Mouse (Mus musculus) small intestine, adult 2 months (tissue): ENCODE measurements around the gene Wfikkn1. TPM values are rescaled to one million over a fixed set of nuclear protein-coding genes. Genes with fewer than 3 reads are reported as not detected.

Experiments
- H3K27ac ChIP-seq: fragments of 200-500 bp; 2 replicates; pipeline ENCODE4 v1.5.1; 2012; ENCODE audit warnings: low read depth, low read length, control low read depth, inconsistent platforms; ENCODE audit not compliant: insufficient read depth
- H3K27me3 ChIP-seq: fragments of 200-500 bp; 2 replicates; pipeline ENCODE4 v1.6.1; 2012; ENCODE audit warnings: mild to moderate bottlenecking, moderate library complexity, low read length, inconsistent platforms; ENCODE audit not compliant: control insufficient read depth, insufficient read depth
- H3K36me3 ChIP-seq: fragments of 200-500 bp; 2 replicates; pipeline ENCODE4 v1.6.1; 2012; ENCODE audit warnings: mild to moderate bottlenecking, low read length, control low read depth, inconsistent platforms; ENCODE audit not compliant: control insufficient read depth, insufficient read depth
- H3K4me1 ChIP-seq: fragments of 200-500 bp; 2 replicates; pipeline ENCODE4 v1.6.1; 2012; ENCODE audit warnings: low read length, inconsistent platforms, mixed read lengths; ENCODE audit not compliant: control insufficient read depth, insufficient read depth, insufficient read length
- H3K4me3 ChIP-seq: fragments of 200-500 bp; 2 replicates; pipeline ENCODE4 v1.5.1; 2012; ENCODE audit warnings: low read depth, mild to moderate bottlenecking, control low read depth, inconsistent platforms, low read length, moderate library complexity
- CTCF ChIP-seq: fragments of 200-500 bp; IDR thresholded peaks from 2 replicates; pipeline ENCODE4 v1.5.1; 2012; ENCODE audit warnings: low read depth, mild to moderate bottlenecking, control low read depth, inconsistent platforms, low read length, moderate library complexity, mixed read lengths; ENCODE audit not compliant: insufficient replicate concordance, insufficient read length; ENCODE audit errors: extremely low read depth
- POLR2A ChIP-seq: fragments of 200-500 bp; IDR thresholded peaks from 2 replicates; pipeline ENCODE4 v1.6.1; 2012; ENCODE audit warnings: low read depth, mild to moderate bottlenecking, control low read depth, inconsistent platforms, low read length, moderate library complexity
- WGBS: fragments of 180-500 bp; shearing (Covaris S2); methylation state at CpG from one replicate; pipeline ENCODE4 v1.1.7; 2018; 5-methylcytosine and 5-hydroxymethylcytosine counted together
- polyA plus RNA-seq: library from polyadenylated mRNA; depleted of rRNA; stranded (reverse); fragments of >200 nt; gene quantifications from 2 replicates; pipeline ENCODE4 v1.2.3, GENCODE M21; 2012; rRNA removed

Wfikkn1 gene
- polyA plus RNA-seq: 0.72 and 2.6 TPM in 2 replicates

GRCm38 (mm10) chr17:25880196-25880910 lies at the start of gene Wfikkn1:
Gene Wfikkn1 (minus strand): TSS chr17:25880858.
- Histone ChIP-seq H3K4me1 (peaks cover 10% of the 10 kb centered on the region), H3K36me3 (peaks cover 31% of the 10 kb centered on the region), H3K27ac (no peak within 1 kb of the TSS), H3K4me3 (no peak within 1 kb of the TSS), H3K27me3 (no peaks in the 10 kb centered on the region)
- no peak; the same call in 1 of the 2 replicates for TF ChIP-seq POLR2A
- TF ChIP-seq CTCF: no peak
- WGBS: 50% methylated on average over 5 of the region's 5 CpGs

GRCm38 (mm10) chr17:25925348-25925747 lies 44.7 kb upstream of the Wfikkn1 start:
- no peak overlapping the region for H3K4me3 ChIP-seq
- H3K36me3 ChIP-seq: peaks cover 25% of the 10 kb centered on the region
- 68% methylated on average over 2 of the region's 2 CpGs for WGBS
- H3K4me1 ChIP-seq: no peaks in the 10 kb centered on the region
- H3K27ac ChIP-seq: no peak overlapping the region
- no peaks in the 10 kb centered on the region for H3K27me3 ChIP-seq
- TF ChIP-seq POLR2A (no peak), CTCF (no peak)

- WGBS: 51% methylated on average over 5 of the region's 5 CpGs
- Histone ChIP-seq H3K4me1 (peaks cover 16% of the 10 kb centered on the region; the same call in 1 of the 2 replicates), H3K27me3 (no peaks in the 10 kb centered on the region), H3K36me3 (peaks cover 5% of the 10 kb centered on the region; the same call in 1 of the 2 replicates), H3K27ac (no peak overlapping the region), H3K4me3 (no peak overlapping the region)
- TF ChIP-seq CTCF (no peak), POLR2A (no peak)
Observed at GRCm38 (mm10) chr17:25922120-25922519, 41.5 kb upstream of the Wfikkn1 start.

DNA sequence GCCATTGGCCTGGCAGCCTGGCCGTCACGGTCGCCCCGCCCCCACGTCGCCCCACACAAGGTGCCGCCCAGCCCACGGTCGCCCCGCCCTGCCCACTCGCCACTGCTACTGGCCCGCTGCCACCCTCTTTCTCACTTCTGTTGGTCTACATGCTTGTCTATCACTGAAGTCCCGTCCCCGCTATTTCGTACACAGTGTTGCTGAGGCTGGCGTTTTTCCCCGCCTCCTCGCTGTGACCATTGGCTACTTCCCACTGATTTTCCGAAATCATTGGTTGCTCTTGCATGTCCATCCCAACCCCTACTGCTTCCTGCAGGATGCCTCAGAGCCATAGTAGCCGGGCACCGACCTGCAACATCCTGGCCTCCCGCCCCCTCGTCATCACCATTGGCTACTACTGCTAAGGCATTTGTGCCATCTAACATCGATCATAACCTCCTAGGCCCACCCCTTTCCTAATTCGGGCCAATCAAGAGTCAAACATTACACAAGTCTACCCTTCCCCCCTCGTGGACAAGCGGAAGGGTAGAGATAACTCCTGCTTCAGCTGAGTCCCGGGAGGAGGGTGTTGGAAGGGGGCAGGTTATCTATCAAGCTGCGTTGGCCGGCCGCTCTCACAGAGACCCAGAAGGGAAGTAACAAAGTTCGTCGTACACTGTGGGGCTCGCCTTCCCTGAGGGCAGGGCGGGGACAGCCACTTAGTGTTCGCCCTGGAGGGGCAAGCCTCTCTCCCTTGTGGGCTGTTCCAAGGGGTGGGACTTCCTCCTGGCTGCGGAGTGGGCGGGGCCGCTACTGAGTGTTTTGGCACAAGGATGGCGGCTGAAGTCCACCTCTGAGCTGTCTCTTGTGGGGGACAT lies 39.4 kb upstream of the Wfikkn1 start:
- Histone ChIP-seq H3K27me3 (no peaks in the 10 kb centered on the region), H3K36me3 (no peaks in the 10 kb centered on the region), H3K4me3 (peak overlapping the region; percentile 74), H3K4me1 (peaks cover 20% of the 10 kb centered on the region; the same call in 1 of the 2 replicates), H3K27ac (peak overlapping the region; percentile 97)
- under 1% methylated on average over 40 of the region's 40 CpGs for WGBS
- TF ChIP-seq CTCF (no peak), POLR2A (peak; percentile 53; the same call in 1 of the 2 replicates)

DNA sequence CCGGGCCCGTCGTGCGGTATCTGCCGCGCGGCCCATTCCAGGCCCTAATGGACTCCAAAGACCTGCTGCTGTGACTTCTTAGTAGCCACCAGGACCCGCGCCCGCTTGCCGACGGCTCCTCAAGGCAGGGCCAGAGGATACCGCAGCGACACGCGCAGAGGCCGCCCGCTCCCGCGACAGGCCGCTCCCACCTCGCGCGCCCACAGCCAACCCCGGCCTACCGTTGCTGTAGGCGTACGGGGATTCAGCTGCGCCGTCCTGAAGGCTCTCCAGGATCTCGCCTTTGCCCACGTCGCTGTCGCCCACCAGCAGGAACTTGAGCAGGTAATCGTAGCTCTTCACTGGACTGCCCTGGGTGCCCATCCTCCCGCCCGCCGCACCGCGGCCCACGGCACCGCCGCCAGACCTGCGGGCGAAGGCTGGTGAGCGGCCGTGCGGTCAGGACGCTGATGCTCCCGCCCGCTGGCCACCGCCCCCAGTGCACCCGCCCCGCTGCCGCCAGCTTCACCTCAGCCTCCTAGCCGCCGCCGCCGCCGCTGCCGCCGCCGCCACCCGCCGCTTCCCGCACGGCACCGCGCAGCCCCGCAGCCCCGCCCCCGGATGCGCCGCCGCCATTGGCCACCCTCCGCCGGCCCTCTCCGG lies 38.6 kb upstream of the Wfikkn1 start, which contains the start of gene Rab40c:
Rab40c (minus strand) TSS at position 584 of the 642 bp plus-strand sequence.
- peak within 1 kb of the TSS; percentile 97 for H3K27ac ChIP-seq
- no peaks in the 10 kb centered on the region for H3K36me3 ChIP-seq
- peak within 1 kb of the TSS; percentile 96 for H3K4me3 ChIP-seq
- peaks cover 24% of the 10 kb centered on the region; the same call in 1 of the 2 replicates for H3K4me1 ChIP-seq
- H3K27me3 ChIP-seq: no peaks in the 10 kb centered on the region
- WGBS: 1% methylated on average over 77 of the region's 78 CpGs
- TF ChIP-seq POLR2A: no peak
- TF ChIP-seq CTCF: no peak

- Histone ChIP-seq H3K4me3 (peak overlapping the region; percentile 13), H3K27ac (peak overlapping the region; percentile 59), H3K27me3 (no peaks in the 10 kb centered on the region), H3K4me1 (peaks cover 32% of the 10 kb centered on the region; the same call in 1 of the 2 replicates), H3K36me3 (no peaks in the 10 kb centered on the region)
- TF ChIP-seq CTCF: no peak
- no peak for TF ChIP-seq POLR2A
- 74% methylated on average over 9 of the region's 9 CpGs for WGBS
Observed at GRCm38 (mm10) chr17:25918037-25918750, 37.5 kb upstream of the Wfikkn1 start.
